Mouse (Mus musculus) forebrain, embryonic 14.5 days (tissue): ENCODE measurements around the gene Dnah17. TPM values are rescaled to one million over a fixed set of nuclear protein-coding genes. Genes with fewer than 3 reads are reported as not detected.

Experiments
- ATAC-seq: fragments of 200-750 bp; cut with Nextera tagmentation; 2 replicates; pipeline ENCODE4 v1.8.0; 2017; ENCODE audit warnings: mild to moderate bottlenecking, moderate library complexity
- DNase-seq: peaks from one replicate; pipeline ENCODE4 v3.0.0-alpha.2; 2015; ENCODE audit warnings: low spot score
- H3K27ac ChIP-seq: fragments of 300-500 bp; sonication (generic); 2 replicates; pipeline ENCODE4 v1.5.1; 2014; ENCODE audit warnings: low read depth, mild to moderate bottlenecking, control low read depth, low read length, moderate library complexity
- H3K27me3 ChIP-seq: fragments of 300-500 bp; sonication (generic); replicated peaks from 2 replicates; pipeline ENCODE4 v1.6.1; 2014; ENCODE audit warnings: low read length, control low read depth, mixed read lengths; ENCODE audit not compliant: control insufficient read depth, insufficient read depth
- H3K36me3 ChIP-seq: fragments of 300-500 bp; sonication (generic); 2 replicates; pipeline ENCODE4 v1.6.1; 2014; ENCODE audit warnings: low read length, control low read depth; ENCODE audit not compliant: control insufficient read depth, insufficient read depth
- H3K4me1 ChIP-seq: fragments of 300-500 bp; sonication (generic); 2 replicates; pipeline ENCODE4 v1.6.1; 2014; ENCODE audit warnings: antibody characterized with exemption, low read length, control low read depth; ENCODE audit not compliant: control insufficient read depth, insufficient read depth
- H3K4me2 ChIP-seq: fragments of 300-500 bp; sonication (generic); 2 replicates; pipeline ENCODE4 v1.6.1; 2014; ENCODE audit warnings: mild to moderate bottlenecking, control low read depth, low read length
- H3K4me3 ChIP-seq: fragments of 300-500 bp; sonication (generic); 2 replicates; pipeline ENCODE4 v1.5.1; 2014; ENCODE audit warnings: low read depth, low read length, control low read depth
- H3K9ac ChIP-seq: fragments of 300-500 bp; sonication (generic); 2 replicates; pipeline ENCODE4 v1.6.1; 2014; ENCODE audit warnings: mild to moderate bottlenecking, low read length, control low read depth, moderate library complexity
- H3K9me3 ChIP-seq: fragments of 300-500 bp; sonication (generic); replicated peaks from 2 replicates; pipeline ENCODE4 v1.6.1; 2016; ENCODE audit warnings: low read length, control low read depth, mixed read lengths; ENCODE audit not compliant: control insufficient read depth
- WGBS: fragments of 180-500 bp; shearing (Covaris S2); extraction: QIAGEN DNeasy Blood & Tissue Kit; methylation state at CpG from one replicate; pipeline ENCODE4 v1.1.7; 2014; 5-methylcytosine and 5-hydroxymethylcytosine counted together
- microRNA-seq: library from miRNA; unstranded; fragments of <30 nt; microRNA quantifications from one replicate; pipeline ENCODE4, GENCODE M21; 2016
- polyA plus RNA-seq: library from polyadenylated mRNA; unstranded; fragments of >200 nt; fragmentation: Nextera tagmentation; extraction: Ambion mirVana; gene quantifications from 2 replicates; pipeline ENCODE4 v1.2.1, GENCODE M21; 2014

Gene Dnah17
- polyA plus RNA-seq, 1 experiment from 2014 or later, result 0.08 TPM

GRCm38 (mm10) chr11:117973569-117973968, 156.9 kb downstream of the Dnah17 start:
- Histone ChIP-seq H3K9ac (no peak overlapping the region), H3K27ac (no peak overlapping the region), H3K4me3 (no peak overlapping the region), H3K4me2 (no peak overlapping the region), H3K36me3 (no peaks in the 10 kb centered on the region), H3K4me1 (peaks cover 21% of the 10 kb centered on the region), H3K27me3 (no peaks in the 10 kb centered on the region), H3K9me3 (no peaks in the 10 kb centered on the region)
- ATAC-seq, result no peak
- WGBS, result 48% methylated on average over 5 of the region's 5 CpGs
- no peak for DNase-seq

GRCm38 (mm10) chr11:117972656-117973558, 157.5 kb downstream of the Dnah17 start:
- H3K4me2 ChIP-seq, result no peak overlapping the region
- H3K4me1 ChIP-seq, result peaks cover 24% of the 10 kb centered on the region
- H3K36me3 ChIP-seq, result no peaks in the 10 kb centered on the region
- no peak overlapping the region for H3K9ac ChIP-seq
- no peaks in the 10 kb centered on the region for H3K27me3 ChIP-seq
- H3K9me3 ChIP-seq, result no peaks in the 10 kb centered on the region
- no peak overlapping the region for H3K4me3 ChIP-seq
- DNase-seq (no peak), ATAC-seq (no peak)
- no peak overlapping the region for H3K27ac ChIP-seq
- WGBS, result 60% methylated on average over 11 of the region's 11 CpGs

Small RNA genes within 50 kb of the gene (microRNA-seq; reads per million reads assigned to microRNA genes)
- gene Mir6933, result not detected

Other genes starting within 250 kb of the Dnah17 start
- gene Socs3, start 160.6 kb downstream of the Dnah17 start, polyA plus RNA-seq, result 8.1 and 8.7 TPM in 2 replicates
- gene Pgs1, start 144.3 kb downstream of the Dnah17 start, polyA plus RNA-seq, result 43.1 and 49.2 TPM in 2 replicates
- gene Cyth1, start 118.0 kb upstream of the Dnah17 start, polyA plus RNA-seq, result 21.9 and 24.8 TPM in 2 replicates
- 7.1 and 8.7 TPM in 2 replicates for gene Usp36, start 159.6 kb upstream of the Dnah17 start, polyA plus RNA-seq
- 0.11 TPM in 2 replicates for gene Cep295nl, start 211.9 kb upstream of the Dnah17 start, polyA plus RNA-seq
- gene Timp2, start 225.1 kb upstream of the Dnah17 start, polyA plus RNA-seq, result 62.9 and 71.7 TPM in 2 replicates